Mouse (Mus musculus) common myeloid progenitor, adult 5-6 weeks (primary cell): ENCODE results near the gene Lax1. TPM values are rescaled to one million over a fixed set of nuclear protein-coding genes. Genes with fewer than 3 reads are reported as not detected.

ENCODE experiments used
- ATAC-seq: replicated peaks from 2 replicates; pipeline ENCODE4 v1.8.0; 2016; ENCODE audit warnings: low read depth, mild to moderate bottlenecking, moderate TSS enrichment, inconsistent platforms; ENCODE audit not compliant: poor library complexity, severe bottlenecking
- total RNA-seq: library from RNA; stranded (forward); fragments of 200-1000, 187-1606 nt; gene quantifications from 2 replicates; pipeline ENCODE4 v1.2.3, GENCODE M21; 2017

The Lax1 gene
- total RNA-seq, 1 experiment from 2014 or later: 7.8 TPM

DNA sequence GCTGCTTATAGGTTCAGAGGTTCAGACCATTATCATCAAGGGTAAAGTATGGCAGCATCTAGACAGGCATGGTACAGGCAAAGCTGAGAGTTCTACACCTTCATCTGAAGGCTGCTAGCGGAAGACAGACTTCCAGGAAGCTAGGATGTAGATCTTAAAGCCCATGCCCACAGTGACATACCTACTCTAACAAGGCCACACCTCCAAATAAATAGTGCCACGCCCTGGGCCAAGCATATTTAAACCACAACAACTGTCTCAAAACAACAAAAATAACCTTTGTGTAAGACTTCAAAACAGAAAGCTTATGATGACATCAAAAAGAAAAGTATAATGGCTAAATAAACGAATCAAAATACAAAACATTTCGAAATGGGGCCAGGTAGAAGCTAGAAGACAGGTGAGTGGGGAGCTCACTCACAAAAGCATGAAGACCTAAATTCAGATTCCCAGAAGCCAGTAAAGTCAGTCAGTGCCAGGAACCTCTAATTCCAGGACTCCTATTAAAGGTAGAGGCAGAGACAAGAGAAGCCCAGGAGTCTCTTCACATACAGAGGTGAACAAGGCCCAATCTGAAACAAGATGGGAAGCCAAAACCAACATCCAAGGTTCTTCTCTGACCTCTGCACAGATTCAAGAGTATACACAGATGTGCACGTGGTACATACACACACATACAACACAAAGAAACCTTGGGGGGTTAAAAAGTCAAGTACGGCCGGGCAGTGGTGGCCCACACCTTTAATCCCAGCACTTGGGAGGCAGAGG lies 39.4 kb downstream of the Lax1 start:
- ATAC-seq: no peak

DNA sequence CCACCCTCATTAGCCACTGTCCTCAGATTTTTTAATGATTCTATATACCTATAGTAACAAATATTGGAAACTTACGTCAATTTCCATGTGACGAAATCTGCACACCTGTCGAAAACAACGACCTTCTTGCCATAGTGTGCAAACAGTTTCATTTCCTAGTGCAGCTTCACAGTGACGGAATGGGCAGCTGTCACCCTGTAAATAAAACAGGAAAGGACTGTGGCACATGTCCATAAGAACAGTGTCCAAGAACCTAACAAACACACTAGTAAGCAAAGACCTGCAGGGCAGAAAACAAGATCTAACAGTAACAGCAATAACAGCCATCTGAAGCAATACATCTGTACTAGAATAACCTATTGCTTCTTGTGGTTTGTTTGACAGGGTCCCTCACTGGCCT lies 44.3 kb downstream of the Lax1 start:
- ATAC-seq: no peak

DNA sequence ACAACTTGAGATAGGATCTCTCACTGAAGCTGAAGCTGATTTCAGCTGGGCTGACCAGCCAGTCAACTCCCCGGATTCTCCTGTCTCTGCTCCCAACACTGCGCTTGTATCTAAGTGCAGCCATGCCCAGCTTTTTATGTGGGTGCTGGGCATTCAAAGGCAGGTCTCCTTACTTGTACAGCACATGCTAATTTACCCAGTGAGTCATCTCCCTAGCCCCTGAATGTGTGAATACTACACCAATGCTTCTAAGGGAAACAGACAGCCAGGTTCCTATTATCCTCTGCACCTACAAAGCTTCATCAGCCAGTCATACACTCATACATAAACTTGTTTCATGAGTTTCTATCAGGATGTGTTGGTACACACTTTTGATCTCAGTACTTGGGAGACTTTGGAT lies 48.7 kb downstream of the Lax1 start:
- ATAC-seq: no peak

DNA sequence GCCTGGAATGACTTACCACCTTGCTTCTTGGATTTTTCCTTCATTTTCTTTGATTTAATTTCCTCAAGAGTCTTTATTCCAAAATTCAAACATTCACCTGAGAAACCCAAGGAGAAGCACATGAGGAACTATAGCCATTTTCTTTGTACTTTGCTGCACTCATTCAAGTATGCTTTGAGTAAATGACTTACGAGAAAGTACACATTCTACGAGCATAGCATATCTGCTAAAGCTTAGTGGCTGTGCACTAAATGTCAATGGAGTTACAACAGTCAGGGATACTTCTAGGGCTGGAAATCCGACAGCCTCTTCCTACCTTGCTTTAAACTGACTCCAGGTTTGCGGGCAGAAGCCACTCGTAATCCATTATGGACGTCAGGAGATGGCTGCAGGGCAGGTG lies 51.4 kb downstream of the Lax1 start:
- no peak for ATAC-seq

DNA sequence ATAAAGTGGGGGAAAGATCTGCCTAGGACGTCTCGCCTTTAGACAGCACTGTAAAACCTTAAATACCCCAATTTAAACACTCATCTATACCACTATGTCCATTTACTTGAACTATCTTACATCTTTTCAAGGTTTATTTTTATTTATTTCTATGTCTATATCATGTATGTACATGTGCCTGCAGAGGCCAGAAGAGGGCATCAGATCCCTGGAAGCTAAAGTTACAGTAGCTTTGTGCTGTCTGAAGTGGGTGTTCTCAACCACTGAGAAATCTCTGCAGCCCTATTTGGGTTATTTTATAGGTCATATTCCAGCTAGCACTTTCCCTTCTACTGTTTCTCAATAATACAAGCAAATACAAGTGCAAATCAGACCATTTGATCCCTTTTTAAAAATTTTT lies 57.7 kb downstream of the Lax1 start:
- no peak for ATAC-seq

Other genes starting within 250 kb of the Lax1 start
- gene Snrpe, start 79.8 kb downstream of the Lax1 start, total RNA-seq: 435 and 557 TPM in 2 replicates
- gene Zbed6, start 29.2 kb downstream of the Lax1 start, total RNA-seq: 15.1 and 22.3 TPM in 2 replicates
- 12.5 and 13.7 TPM in 2 replicates for gene Gm38394, start 28.8 kb downstream of the Lax1 start, total RNA-seq
- gene Atp2b4, start 110.9 kb upstream of the Lax1 start, total RNA-seq: 63.4 and 67.2 TPM in 2 replicates
- not detected in 2 replicates for gene Optc, start 217.9 kb upstream of the Lax1 start, total RNA-seq
- not detected in 2 replicates for gene Prelp, start 231.3 kb upstream of the Lax1 start, total RNA-seq